Mouse (Mus musculus): ENCODE results near the gene Gabrb3. TPM values are rescaled to one million over a fixed set of nuclear protein-coding genes. Genes with fewer than 3 reads are reported as not detected.
"Not testable (repeated sequence)": the region's sequence is repeated elsewhere in the genome, so short reads cannot be mapped to it uniquely, and the experiment has no call there.

The Gabrb3 gene
- polyA plus RNA-seq, 1 experiment from 2014 or later: 3.4 TPM

- 0 out of 2 replicates have a peak, but pooled peaks cover 3% of the 10 kb centered on the region for H3K4me1 ChIP-seq
- H3K4me2 ChIP-seq (replicated peaks): no peak overlapping the region
- no peak overlapping the region for H3K27ac ChIP-seq (replicated peaks)
- no peaks in the 10 kb centered on the region for H3K9me3 ChIP-seq (replicated peaks)
- H3K27me3 ChIP-seq: no peaks in the 10 kb centered on the region
- 66% methylated on average over 7 of the region's 7 CpGs for WGBS
- no peak overlapping the region for H3K9ac ChIP-seq
- no peak overlapping the region for H3K4me3 ChIP-seq (replicated peaks)
- no peaks in the 10 kb centered on the region for H3K36me3 ChIP-seq
- ATAC-seq (ENCODE audit: insufficient number of reproducible peaks, low FRiP score, low TSS enrichment, low read depth): no peak
Observed at GRCm38 (mm10) chr7:57706976-57707740, 287.7 kb downstream of the Gabrb3 start.

GRCm38 (mm10) chr7:57711709-57712108 lies 292.2 kb downstream of the Gabrb3 start:
- no peak for ATAC-seq (ENCODE audit: insufficient number of reproducible peaks, low FRiP score, low TSS enrichment, low read depth)
- H3K9me3 ChIP-seq (replicated peaks): no peaks in the 10 kb centered on the region

DNA sequence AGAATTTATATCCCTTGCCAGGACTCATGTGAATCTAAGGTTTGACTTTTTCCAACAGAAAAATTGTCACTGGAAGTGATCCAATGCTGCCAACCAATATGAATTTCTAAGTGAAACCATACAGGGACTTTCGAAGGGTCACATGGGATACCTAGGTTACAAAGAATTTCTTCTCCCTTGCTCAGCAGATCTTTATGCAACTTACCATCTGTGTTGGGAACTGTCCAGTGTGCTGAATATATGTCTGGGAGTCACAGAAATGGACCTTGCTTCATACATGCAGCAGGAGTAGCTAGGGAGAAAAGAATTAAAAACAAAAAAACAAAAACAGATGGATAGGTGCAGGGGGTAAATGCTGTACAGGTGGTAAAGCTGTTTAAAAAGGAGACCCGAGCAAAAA lies 327.3 kb downstream of the Gabrb3 start:
- 66% methylated on average over 2 of the region's 2 CpGs for WGBS
- Histone ChIP-seq H3K4me1 (no peaks in the 10 kb centered on the region), H3K36me3 (no peaks in the 10 kb centered on the region), H3K4me3 (replicated peaks) (no peak overlapping the region), H3K4me2 (replicated peaks) (no peak overlapping the region), H3K9ac (no peak overlapping the region), H3K27me3 (no peaks in the 10 kb centered on the region), H3K9me3 (replicated peaks) (no peaks in the 10 kb centered on the region), H3K27ac (replicated peaks) (no peak overlapping the region)
- no peak for ATAC-seq (ENCODE audit: insufficient number of reproducible peaks, low FRiP score, low TSS enrichment, low read depth)

More at GRCm38 (mm10) chr7:57711709-57712108, 292.2 kb downstream of the Gabrb3 start:
- Histone ChIP-seq H3K4me1 (no peaks in the 10 kb centered on the region), H3K4me2 (replicated peaks) (no peak overlapping the region), H3K27ac (replicated peaks) (no peak overlapping the region), H3K36me3 (no peaks in the 10 kb centered on the region), H3K27me3 (no peaks in the 10 kb centered on the region), H3K9ac (no peak overlapping the region), H3K4me3 (replicated peaks) (no peak overlapping the region)

DNA sequence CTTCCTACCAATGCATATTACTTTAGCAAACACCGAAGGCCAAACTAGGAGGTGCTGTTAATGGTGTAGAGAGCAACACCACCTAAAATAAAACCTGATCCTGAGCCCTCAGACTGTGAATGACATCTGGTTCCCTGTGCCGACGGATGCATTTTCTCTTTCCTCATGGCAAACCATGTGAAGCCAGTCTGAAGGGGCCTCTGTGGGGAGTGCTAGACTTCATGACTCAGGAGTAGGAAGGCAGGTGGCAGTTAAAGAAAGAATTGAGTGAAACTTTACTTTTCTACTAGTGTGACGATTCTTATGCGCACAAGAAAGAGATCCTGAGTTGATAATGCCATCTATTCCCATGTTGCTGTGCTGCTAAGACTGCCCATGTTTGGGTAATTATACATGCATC lies 341.0 kb downstream of the Gabrb3 start:
- H3K4me1 ChIP-seq: no peaks in the 10 kb centered on the region
- no peak overlapping the region for H3K9ac ChIP-seq
- WGBS: 89% methylated on average over 5 of the region's 5 CpGs
- H3K27ac ChIP-seq (replicated peaks): no peak overlapping the region
- no peaks in the 10 kb centered on the region for H3K9me3 ChIP-seq (replicated peaks)
- no peak overlapping the region for H3K4me3 ChIP-seq (replicated peaks)
- no peak for ATAC-seq (ENCODE audit: insufficient number of reproducible peaks, low FRiP score, low TSS enrichment, low read depth)
- H3K4me2 ChIP-seq (replicated peaks): no peak overlapping the region
- H3K36me3 ChIP-seq: no peaks in the 10 kb centered on the region
- no peaks in the 10 kb centered on the region for H3K27me3 ChIP-seq

GRCm38 (mm10) chr7:57778754-57779153 lies 359.3 kb downstream of the Gabrb3 start:
- Histone ChIP-seq H3K27ac (replicated peaks) (no peak overlapping the region), H3K4me1 (no peaks in the 10 kb centered on the region), H3K27me3 (no peaks in the 10 kb centered on the region), H3K9me3 (replicated peaks) (no peaks in the 10 kb centered on the region), H3K36me3 (no peaks in the 10 kb centered on the region), H3K4me3 (replicated peaks) (no peak overlapping the region), H3K9ac (no peak overlapping the region), H3K4me2 (replicated peaks) (no peak overlapping the region)
- no peak for ATAC-seq (ENCODE audit: insufficient number of reproducible peaks, low FRiP score, low TSS enrichment, low read depth)
- 50% methylated on average over 5 of the region's 5 CpGs for WGBS

GRCm38 (mm10) chr7:57786102-57786501 lies 366.6 kb downstream of the Gabrb3 start:
- 65% methylated on average over 2 of the region's 2 CpGs for WGBS
- not testable (repeated sequence) for H3K27ac ChIP-seq (replicated peaks); H3K9me3 ChIP-seq (replicated peaks); H3K4me1 ChIP-seq; H3K4me2 ChIP-seq (replicated peaks); H3K4me3 ChIP-seq (replicated peaks); ATAC-seq (ENCODE audit: insufficient number of reproducible peaks, low FRiP score, low TSS enrichment, low read depth); H3K27me3 ChIP-seq; H3K9ac ChIP-seq; H3K36me3 ChIP-seq

- H3K9me3 ChIP-seq (replicated peaks): no peaks in the 10 kb centered on the region
- no peak overlapping the region for H3K9ac ChIP-seq
- no peak overlapping the region for H3K4me2 ChIP-seq (replicated peaks)
- no peak overlapping the region for H3K27ac ChIP-seq (replicated peaks)
- H3K4me3 ChIP-seq (replicated peaks): no peak overlapping the region
- no peak for ATAC-seq (ENCODE audit: insufficient number of reproducible peaks, low FRiP score, low TSS enrichment, low read depth)
- WGBS: 67% methylated on average over 2 of the region's 2 CpGs
- no peaks in the 10 kb centered on the region for H3K4me1 ChIP-seq
- no peaks in the 10 kb centered on the region for H3K27me3 ChIP-seq
- no peaks in the 10 kb centered on the region for H3K36me3 ChIP-seq
Observed at GRCm38 (mm10) chr7:57787520-57787919, 368.0 kb downstream of the Gabrb3 start.

DNA sequence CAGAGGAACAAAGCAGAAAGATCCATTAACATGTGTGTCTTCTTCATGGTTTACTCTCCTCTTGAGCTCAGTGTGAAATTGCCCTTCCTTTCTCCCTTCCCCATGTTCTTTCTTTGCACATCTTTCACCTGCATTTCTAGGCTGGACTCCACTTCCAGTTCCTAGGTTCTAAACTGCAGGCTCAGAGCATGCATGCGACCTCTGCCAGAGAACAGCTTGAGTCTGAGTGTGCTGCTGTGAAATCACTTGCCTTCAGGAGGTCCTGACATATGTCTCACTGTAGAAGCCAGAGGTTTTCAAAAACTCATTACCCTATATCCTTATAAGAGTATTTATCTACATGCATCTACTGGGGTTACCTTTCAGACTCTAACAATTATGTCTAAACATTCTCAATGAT lies 383.8 kb downstream of the Gabrb3 start:
- Histone ChIP-seq H3K27me3 (no peaks in the 10 kb centered on the region), H3K27ac (replicated peaks) (no peak overlapping the region), H3K9ac (no peak overlapping the region), H3K36me3 (no peaks in the 10 kb centered on the region), H3K4me2 (replicated peaks) (no peak overlapping the region), H3K4me1 (no peaks in the 10 kb centered on the region), H3K4me3 (replicated peaks) (no peak overlapping the region), H3K9me3 (replicated peaks) (no peaks in the 10 kb centered on the region)
- no peak for ATAC-seq (ENCODE audit: insufficient number of reproducible peaks, low FRiP score, low TSS enrichment, low read depth)
- WGBS: 71% methylated on average over 1 of the region's 1 CpGs

- Histone ChIP-seq H3K9me3 (replicated peaks) (no peaks in the 10 kb centered on the region), H3K27me3 (no peaks in the 10 kb centered on the region), H3K4me2 (replicated peaks) (no peak overlapping the region), H3K36me3 (no peaks in the 10 kb centered on the region), H3K4me1 (no peaks in the 10 kb centered on the region), H3K9ac (no peak overlapping the region), H3K27ac (replicated peaks) (no peak overlapping the region), H3K4me3 (replicated peaks) (no peak overlapping the region)
- ATAC-seq (ENCODE audit: insufficient number of reproducible peaks, low FRiP score, low TSS enrichment, low read depth): no peak
- 51% methylated on average over 1 of the region's 1 CpGs for WGBS
Observed at GRCm38 (mm10) chr7:57813716-57814115, 394.2 kb downstream of the Gabrb3 start.

- H3K36me3 ChIP-seq: no peaks in the 10 kb centered on the region
- no peaks in the 10 kb centered on the region for H3K9me3 ChIP-seq (replicated peaks)
- WGBS: 77% methylated on average over 1 of the region's 1 CpGs
- ATAC-seq (ENCODE audit: insufficient number of reproducible peaks, low FRiP score, low TSS enrichment, low read depth): no peak
- no peaks in the 10 kb centered on the region for H3K27me3 ChIP-seq
- no peak overlapping the region for H3K4me2 ChIP-seq (replicated peaks)
- H3K27ac ChIP-seq (replicated peaks): no peak overlapping the region
- H3K4me1 ChIP-seq: no peaks in the 10 kb centered on the region
- H3K9ac ChIP-seq: no peak overlapping the region
- H3K4me3 ChIP-seq (replicated peaks): no peak overlapping the region
Observed at GRCm38 (mm10) chr7:57842383-57842896, 422.9 kb downstream of the Gabrb3 start.

DNA sequence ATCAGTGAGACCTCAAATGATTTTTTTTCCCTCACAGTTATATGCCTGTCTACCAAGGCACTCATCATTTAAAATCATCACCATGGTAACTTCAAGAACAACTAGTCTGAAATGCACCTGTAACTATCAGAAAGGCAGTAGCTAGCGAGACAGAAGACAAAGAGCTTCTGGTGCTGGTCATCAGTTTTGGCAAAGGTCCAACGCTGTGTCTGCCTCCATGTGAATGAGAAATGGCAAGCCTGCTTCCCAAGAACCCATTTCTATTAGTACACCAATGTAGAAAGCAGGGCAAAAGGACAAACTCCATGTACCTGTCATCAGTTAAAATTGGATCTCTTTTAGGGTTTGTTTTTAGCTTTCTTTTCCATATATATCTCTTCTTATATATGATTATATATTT lies 448.5 kb downstream of the Gabrb3 start:
- Histone ChIP-seq H3K27me3 (no peaks in the 10 kb centered on the region), H3K36me3 (no peaks in the 10 kb centered on the region), H3K4me2 (replicated peaks) (no peak overlapping the region), H3K27ac (replicated peaks) (no peak overlapping the region), H3K9me3 (replicated peaks) (no peaks in the 10 kb centered on the region), H3K4me3 (replicated peaks) (no peak overlapping the region), H3K9ac (no peak overlapping the region), H3K4me1 (no peaks in the 10 kb centered on the region)
- no peak for ATAC-seq (ENCODE audit: insufficient number of reproducible peaks, low FRiP score, low TSS enrichment, low read depth)
- whole genome bisulfite sequencing: 67% methylated on average over 2 of the region's 2 CpGs
